Mouse (Mus musculus): ENCODE measurements around the gene Phf11c. TPM values are rescaled to one million over a fixed set of nuclear protein-coding genes. Genes with fewer than 3 reads are reported as not detected.

The Phf11c gene
- 10 to 100 TPM; 26.8 to 27.6 TPM for polyA plus RNA-seq (2017; shearing (Covaris generic))

DNA sequence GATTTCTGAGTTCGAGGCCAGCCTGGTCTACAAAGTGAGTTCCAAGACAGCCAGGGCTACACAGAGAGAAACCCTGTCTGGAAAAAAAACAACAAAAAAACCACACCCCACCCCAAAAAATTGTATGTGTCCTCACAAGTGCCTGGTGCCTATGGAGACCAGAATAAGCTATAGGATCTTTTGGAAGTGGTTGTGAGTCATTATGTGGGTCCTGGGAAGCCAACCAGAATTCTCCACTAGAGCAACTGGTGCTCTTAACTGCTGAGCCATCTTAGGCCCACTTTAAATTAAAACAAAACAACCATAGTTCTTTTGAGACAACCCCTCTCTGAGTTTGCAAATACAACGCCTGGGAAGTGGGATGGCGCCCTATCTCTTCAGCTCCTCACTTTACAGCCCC, at the start of gene Phf11c:
Gene Phf11c, minus strand, starts transcription at position 101 of the 400 bp plus-strand sequence.

DNA sequence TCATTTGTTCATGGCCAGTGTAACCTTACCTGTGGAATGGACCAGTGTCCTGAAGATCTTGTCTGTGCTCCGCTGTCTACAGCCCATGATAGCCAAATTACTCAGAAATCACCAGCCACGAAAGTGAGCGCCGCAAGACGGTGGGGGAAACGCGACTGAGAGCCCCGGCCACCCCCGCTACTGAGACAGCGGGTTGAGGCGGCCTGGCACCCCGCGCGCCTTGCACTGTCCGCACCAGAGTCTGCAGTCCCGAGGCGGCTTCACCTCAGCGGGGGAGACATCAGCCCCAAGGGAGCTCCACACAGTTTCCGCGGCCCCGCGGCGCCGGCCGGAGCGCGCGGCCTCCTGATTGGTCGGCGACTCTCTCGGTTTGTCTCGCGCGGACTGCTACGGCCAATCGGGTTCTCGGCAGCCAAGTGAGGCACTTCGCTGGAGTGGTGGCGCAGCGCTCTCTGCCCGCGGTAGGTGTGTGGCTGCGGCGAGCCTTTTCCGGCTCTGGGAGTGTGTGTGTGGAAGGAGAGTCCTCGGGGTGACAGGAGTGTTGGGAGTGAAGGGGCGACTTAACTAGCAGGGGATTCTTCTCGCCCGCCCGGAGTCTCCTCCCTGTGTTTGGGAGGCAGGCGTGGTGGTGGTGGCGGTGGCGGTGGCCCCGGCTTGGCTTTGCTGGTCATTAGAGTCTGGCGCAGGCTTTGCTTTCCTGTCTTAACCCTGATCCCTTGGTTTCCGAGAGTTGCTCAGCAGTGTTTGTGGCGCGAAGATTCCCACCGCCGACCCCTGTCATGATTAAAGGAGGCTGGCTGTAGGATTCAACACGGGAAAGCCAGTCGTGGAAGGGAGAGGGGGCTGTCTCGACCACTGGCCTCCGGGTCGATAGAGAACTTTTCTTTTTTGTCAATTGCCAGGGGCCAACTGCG, 45.6 kb upstream of the Phf11c start, which contains the start of the genes Setdb2 and Cab39l:
Gene Setdb2, minus strand, starts transcription at position 327 of the 914 bp plus-strand sequence.
Gene Cab39l, plus strand, starts transcription at position 415 of the 914 bp plus-strand sequence.

DNA sequence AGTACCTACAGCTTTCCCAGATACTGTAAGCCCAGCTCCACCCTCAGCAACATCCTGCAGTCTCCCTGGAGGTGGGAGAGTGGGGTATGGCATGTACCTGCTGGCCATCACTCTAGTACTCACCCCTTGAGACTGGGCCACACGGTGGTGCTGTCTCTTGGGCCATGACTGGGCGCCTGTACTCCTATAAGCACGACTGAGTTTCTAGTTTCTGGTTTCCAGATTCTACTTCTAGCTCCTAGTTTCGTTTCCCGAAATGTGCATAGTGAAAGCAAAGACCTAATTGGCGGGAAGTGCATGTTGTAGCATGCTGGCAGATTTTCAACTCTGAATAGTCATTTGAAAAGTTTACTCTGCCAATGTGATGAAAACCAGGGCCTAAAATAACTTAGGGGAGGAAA, 29.9 kb downstream of the Phf11c start, which contains the start of gene Phf11d:
Gene Phf11d, minus strand, starts transcription at position 227 of the 401 bp plus-strand sequence.

DNA sequence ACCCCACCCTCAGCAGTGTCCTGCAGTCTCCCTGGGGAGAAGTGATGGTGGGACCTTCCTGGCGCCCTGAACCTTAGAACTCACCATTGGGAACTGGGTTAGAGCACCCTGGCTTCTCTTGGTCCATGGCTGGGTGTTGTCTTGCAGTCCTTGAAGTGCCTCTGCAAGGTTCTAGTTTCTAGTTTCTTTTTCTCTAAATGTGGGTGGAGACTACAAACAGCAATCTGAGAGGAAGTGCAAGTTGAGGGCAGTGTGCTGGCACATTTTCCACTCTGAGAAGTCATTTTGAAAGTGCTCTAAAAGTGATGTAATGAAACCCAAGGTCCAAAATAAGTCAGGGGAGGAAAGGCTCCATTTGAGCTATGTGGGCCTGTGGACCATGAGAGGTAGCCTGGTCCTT, 54.0 kb downstream of the Phf11c start, which contains the start of gene Phf11b:
Gene Phf11b, minus strand, starts transcription at position 163 of the 400 bp plus-strand sequence.

Other genes starting within 250 kb of the Phf11c start
- gene Gm5142, start 216.6 kb downstream of the Phf11c start, polyA plus RNA-seq (2017; shearing (Covaris generic)), result not detected
- gene Rcbtb1, start 194.2 kb downstream of the Phf11c start, polyA plus RNA-seq (2017; shearing (Covaris generic)), result 10 to 100 TPM; 53.7 to 61.2 TPM
- 1 to 10 TPM; 7.9 to 9.1 TPM for gene Gm6904, start 135.2 kb downstream of the Phf11c start, polyA plus RNA-seq (2017; shearing (Covaris generic))
- gene Phf11a, start 97.9 kb downstream of the Phf11c start, polyA plus RNA-seq (2017; shearing (Covaris generic)), result 10 to 100 TPM; 25.6 to 62.0 TPM
- 100 to 1,000 TPM; 167 to 245 TPM for gene Phf11b, start 54.0 kb downstream of the Phf11c start, polyA plus RNA-seq (2017; shearing (Covaris generic))
- gene Phf11d, start 29.9 kb downstream of the Phf11c start, polyA plus RNA-seq (2017; shearing (Covaris generic)), result 10 to 100 TPM; 15.3 to 17.1 TPM
- 10 to 100 TPM; 19.4 to 21.0 TPM for gene Setdb2, start 45.5 kb upstream of the Phf11c start, polyA plus RNA-seq (2017; shearing (Covaris generic))
- 10 to 100 TPM; 51.1 to 54.9 TPM for gene Cab39l, start 45.6 kb upstream of the Phf11c start, polyA plus RNA-seq (2017; shearing (Covaris generic))
- gene Cdadc1, start 202.6 kb upstream of the Phf11c start, polyA plus RNA-seq (2017; shearing (Covaris generic)), result 10 to 100 TPM; 31.3 to 33.9 TPM
- under 1 TPM in 1 of 2 experiments, not detected in 1; 0.07 TPM for gene Shisa2, start 229.9 kb upstream of the Phf11c start, polyA plus RNA-seq (2017; shearing (Covaris generic))

All from activated CD4-positive, CD25-positive, alpha-beta regulatory T cell (primary cell).